Mouse (Mus musculus) hindbrain, postnatal 0 days (tissue): Measurements from ENCODE around the gene Oprl1. TPM values are rescaled to one million over a fixed set of nuclear protein-coding genes. Genes with fewer than 3 reads are reported as not detected.

Experiments used
- ATAC-seq: fragments of 200-750 bp; cut with Nextera tagmentation; 2 replicates; pipeline ENCODE4 v1.8.0; 2017; ENCODE audit warnings: mild to moderate bottlenecking, moderate TSS enrichment, moderate library complexity
- DNase-seq: peaks from one replicate; pipeline ENCODE4 v3.0.0-alpha.2; 2015; ENCODE audit warnings: low spot score
- H3K27ac ChIP-seq: fragments of 300-500 bp; sonication (generic); 2 replicates; pipeline ENCODE4 v1.5.1; 2014; ENCODE audit warnings: mild to moderate bottlenecking
- H3K27me3 ChIP-seq: fragments of 300-500 bp; sonication (generic); 2 replicates; pipeline ENCODE4 v1.6.1; 2014; ENCODE audit warnings: low read length, mixed read lengths; ENCODE audit not compliant: insufficient read depth
- H3K36me3 ChIP-seq: fragments of 300-500 bp; sonication (generic); 2 replicates; pipeline ENCODE4 v1.6.1; 2014; ENCODE audit warnings: low read length, mixed read lengths; ENCODE audit not compliant: insufficient read depth
- H3K4me1 ChIP-seq: fragments of 300-500 bp; sonication (generic); 2 replicates; pipeline ENCODE4 v1.6.1; 2014; ENCODE audit warnings: antibody characterized with exemption, low read length, mixed read lengths; ENCODE audit not compliant: insufficient read depth
- H3K4me2 ChIP-seq: fragments of 300-500 bp; sonication (generic); 2 replicates; pipeline ENCODE4 v1.6.1; 2014; ENCODE audit warnings: low read depth, mild to moderate bottlenecking, low read length, moderate library complexity, mixed read lengths
- H3K4me3 ChIP-seq: fragments of 300-500 bp; sonication (generic); 2 replicates; pipeline ENCODE4 v1.5.1; 2014; ENCODE audit warnings: low read length
- H3K9ac ChIP-seq: fragments of 300-500 bp; sonication (generic); replicated peaks from 2 replicates; pipeline ENCODE4 v1.6.1; 2014; ENCODE audit warnings: mild to moderate bottlenecking, low read length, moderate library complexity, mixed read lengths
- H3K9me3 ChIP-seq: fragments of 300-500 bp; sonication (generic); 2 replicates; pipeline ENCODE4 v1.6.1; 2016; ENCODE audit warnings: low read length, mixed read lengths
- CTCF ChIP-seq: IDR thresholded peaks from 2 replicates; pipeline ENCODE4 v1.5.1; 2016; ENCODE audit warnings: antibody characterized with exemption, control low read depth, low read depth
- WGBS: fragments of 180-500 bp; shearing (Covaris S2); extraction: QIAGEN DNeasy Blood & Tissue Kit; methylation state at CpG from one replicate; pipeline ENCODE4 v1.1.7; 2014; 5-methylcytosine and 5-hydroxymethylcytosine counted together
- polyA plus RNA-seq: library from polyadenylated mRNA; unstranded; fragments of >200 nt; fragmentation: Nextera tagmentation; extraction: Ambion mirVana; gene quantifications from 2 replicates; pipeline ENCODE4 v1.2.1, GENCODE M21; 2015
- total RNA-seq: library from RNA; depleted of rRNA; stranded (reverse); fragments of >200 nt; gene quantifications from 2 replicates; pipeline ENCODE4 v1.2.3, GENCODE M21; 2014

Gene Oprl1
- total and polyA plus RNA-seq, 2 experiments from 2014 or later: 73.1 to 221 TPM

- Histone ChIP-seq H3K4me3 (no peak overlapping the region), H3K9me3 (no peaks in the 10 kb centered on the region), H3K4me2 (no peak overlapping the region), H3K27ac (peak overlapping the region; percentile 36; the same call in 1 of the 2 replicates), H3K27me3 (peaks cover 24% of the 10 kb centered on the region), H3K36me3 (no peaks in the 10 kb centered on the region), H3K9ac (no peak overlapping the region), H3K4me1 (peaks cover 32% of the 10 kb centered on the region)
- DNase-seq: no peak
- no peak for ATAC-seq
- no peak for TF ChIP-seq CTCF
- WGBS: 76% methylated on average over 4 of the region's 4 CpGs
These were observed 39.9 kb upstream of the Oprl1 start for GRCm38 (mm10) chr2:181674934-181675333.

GRCm38 (mm10) chr2:181675454-181675853 lies 39.4 kb upstream of the Oprl1 start:
- Histone ChIP-seq H3K4me3 (no peak overlapping the region), H3K4me2 (peak overlapping the region; percentile 38), H3K27ac (peak overlapping the region; percentile 36; the same call in 1 of the 2 replicates), H3K9me3 (no peaks in the 10 kb centered on the region), H3K27me3 (peaks cover 19% of the 10 kb centered on the region), H3K4me1 (peaks cover 30% of the 10 kb centered on the region), H3K36me3 (no peaks in the 10 kb centered on the region), H3K9ac (no peak overlapping the region)
- no peak for TF ChIP-seq CTCF
- ATAC-seq: peak; percentile 31; the same call in 1 of the 2 replicates
- peak; percentile 66 for DNase-seq
- 3% methylated on average over 14 of the region's 14 CpGs for WGBS

- Histone ChIP-seq H3K9me3 (no peaks in the 10 kb centered on the region), H3K4me1 (peaks cover 22% of the 10 kb centered on the region), H3K4me3 (no peak overlapping the region), H3K4me2 (no peak overlapping the region), H3K36me3 (no peaks in the 10 kb centered on the region), H3K9ac (no peak overlapping the region), H3K27me3 (peaks cover 9% of the 10 kb centered on the region; the same call in 1 of the 2 replicates), H3K27ac (peak overlapping the region; percentile 8; the same call in 1 of the 2 replicates)
- no peak for ATAC-seq
- peak; percentile 55 for DNase-seq
- WGBS: 17% methylated on average over 2 of the region's 2 CpGs
- peak; percentile 45 for TF ChIP-seq CTCF
These were observed 38.4 kb upstream of the Oprl1 start for GRCm38 (mm10) chr2:181676424-181676823.

GRCm38 (mm10) chr2:181677096-181677754 lies 37.6 kb upstream of the Oprl1 start:
- Histone ChIP-seq H3K27ac (peak overlapping the region; percentile 8; the same call in 1 of the 2 replicates), H3K36me3 (no peaks in the 10 kb centered on the region), H3K27me3 (0 out of 2 replicates have a peak, but pooled peaks cover 3% of the 10 kb centered on the region), H3K9ac (no peak overlapping the region), H3K4me1 (peaks cover 22% of the 10 kb centered on the region), H3K4me3 (no peak overlapping the region), H3K9me3 (no peaks in the 10 kb centered on the region), H3K4me2 (no peak overlapping the region)
- WGBS: 54% methylated on average over 5 of the region's 5 CpGs
- ATAC-seq (no peak), DNase-seq (no peak)
- 0 out of 2 replicates have a peak, but pooled peaks have one; percentile 19 for TF ChIP-seq CTCF

- Histone ChIP-seq H3K9ac (no peak overlapping the region), H3K36me3 (no peaks in the 10 kb centered on the region), H3K27ac (no peak overlapping the region), H3K9me3 (no peaks in the 10 kb centered on the region), H3K4me2 (no peak overlapping the region), H3K4me3 (no peak overlapping the region), H3K4me1 (peaks cover 22% of the 10 kb centered on the region), H3K27me3 (no peaks in the 10 kb centered on the region)
- ATAC-seq (no peak), DNase-seq (no peak)
- no peak for TF ChIP-seq CTCF
- 59% methylated on average over 3 of the region's 3 CpGs for WGBS
These were observed 37.1 kb upstream of the Oprl1 start for GRCm38 (mm10) chr2:181677755-181678098.

GRCm38 (mm10) chr2:181678780-181679179 lies 36.0 kb upstream of the Oprl1 start:
- WGBS: 52% methylated on average over 1 of the region's 1 CpGs

More at GRCm38 (mm10) chr2:181678780-181679179, 36.0 kb upstream of the Oprl1 start:
- TF ChIP-seq CTCF: peak; percentile 98
- Histone ChIP-seq H3K9ac (no peak overlapping the region), H3K9me3 (no peaks in the 10 kb centered on the region), H3K4me1 (peaks cover 22% of the 10 kb centered on the region), H3K4me3 (no peak overlapping the region), H3K27me3 (no peaks in the 10 kb centered on the region), H3K27ac (no peak overlapping the region), H3K36me3 (no peaks in the 10 kb centered on the region), H3K4me2 (no peak overlapping the region)
- peak; percentile 79 for ATAC-seq
- DNase-seq: peak; percentile 91
